Mouse (Mus musculus) urinary bladder, adult 2 months (tissue): Measurements from ENCODE around the gene Fkbp8. TPM values are rescaled to one million over a fixed set of nuclear protein-coding genes. Genes with fewer than 3 reads are reported as not detected.

Source experiments
- DNase-seq: peaks from one replicate; pipeline ENCODE4 v3.0.0; 2022; ENCODE audit warnings: low spot score
- polyA plus RNA-seq: library from polyadenylated mRNA; depleted of rRNA; stranded (reverse); fragments of >200 nt; gene quantifications from 2 replicates; pipeline ENCODE4 v1.2.3, GENCODE M21; 2012; rRNA removed

Gene Fkbp8
- polyA plus RNA-seq, 1 experiment: 366 TPM

DNA sequence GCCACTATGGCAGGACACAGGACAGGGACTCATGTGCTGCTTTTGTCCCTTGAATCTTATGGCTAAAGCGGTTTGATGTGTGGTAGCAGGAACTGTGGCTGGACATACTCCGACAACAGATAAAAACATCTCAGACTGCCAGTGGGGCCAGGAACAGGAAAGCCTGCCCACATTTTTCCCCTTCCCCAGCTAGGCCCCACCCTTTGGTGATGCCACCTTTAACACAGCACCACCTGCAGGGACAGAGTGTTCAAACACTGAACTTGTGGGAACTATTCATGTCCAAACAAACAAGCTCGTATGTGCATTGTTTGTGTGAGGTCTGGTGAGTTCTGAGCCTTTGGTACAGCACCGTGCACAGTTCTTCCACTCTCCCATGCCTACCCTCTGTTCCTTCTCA lies 30.8 kb downstream of the Fkbp8 start:
- no peak for DNase-seq

DNA sequence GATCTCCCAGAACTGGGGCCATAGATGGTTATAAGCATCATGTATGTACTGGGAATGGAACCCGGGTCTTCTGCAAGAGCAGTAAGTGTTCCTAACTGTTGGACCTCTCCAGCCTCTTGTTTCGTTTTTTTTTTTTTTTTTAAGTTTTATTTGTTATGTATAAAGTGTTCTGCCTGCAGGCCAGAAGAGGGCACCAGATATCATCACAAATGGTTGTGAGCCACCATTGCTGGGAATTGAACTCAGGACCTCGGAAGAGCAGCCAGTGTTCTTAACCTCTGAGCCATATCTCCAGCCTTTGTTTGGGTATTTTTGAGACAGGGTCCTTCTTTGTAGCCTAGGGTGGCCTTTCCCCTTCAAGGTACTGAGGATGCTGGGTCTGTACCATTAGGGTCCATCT lies 31.5 kb downstream of the Fkbp8 start:
- DNase-seq: no peak

DNA sequence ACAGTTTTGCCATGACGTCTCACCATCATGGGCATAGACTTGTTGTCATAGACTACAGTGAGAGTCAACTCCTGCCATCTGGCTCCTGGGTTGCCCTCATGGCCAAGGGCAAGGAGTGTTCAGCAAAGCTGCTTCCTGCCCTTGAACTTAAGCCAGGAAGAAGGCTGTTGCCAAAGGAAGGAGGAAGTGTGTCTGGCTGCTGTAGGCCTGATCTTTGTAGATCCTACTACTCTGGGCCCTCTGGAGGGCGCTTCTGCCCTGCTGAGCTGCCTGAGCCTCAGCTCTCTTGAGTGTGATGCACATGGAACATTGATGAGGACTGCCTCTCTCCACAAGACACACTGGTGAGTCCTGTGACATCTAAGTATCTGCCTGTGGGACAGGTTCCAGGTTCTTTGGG lies 32.6 kb downstream of the Fkbp8 start:
- DNase-seq: no peak

DNA sequence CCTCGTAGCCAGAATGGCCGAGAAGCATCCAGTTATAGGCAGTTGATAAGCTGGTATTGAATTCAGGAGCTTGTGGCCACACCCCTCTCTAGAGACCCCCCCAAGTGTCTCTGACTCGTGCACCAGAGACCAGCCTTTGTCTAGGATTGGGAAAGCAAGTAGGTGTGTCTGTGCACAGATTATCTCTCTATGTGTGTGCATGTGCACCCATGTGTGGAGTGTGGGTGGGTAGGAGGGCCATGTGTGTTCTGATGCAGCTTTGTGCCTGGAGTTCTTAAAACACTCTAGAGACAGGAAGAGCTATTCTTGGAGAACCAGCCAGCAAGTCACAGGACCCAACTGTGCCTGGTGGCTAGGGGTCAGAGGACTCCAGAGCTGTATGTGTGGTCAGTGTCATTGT lies 33.0 kb downstream of the Fkbp8 start:
- no peak for DNase-seq

DNA sequence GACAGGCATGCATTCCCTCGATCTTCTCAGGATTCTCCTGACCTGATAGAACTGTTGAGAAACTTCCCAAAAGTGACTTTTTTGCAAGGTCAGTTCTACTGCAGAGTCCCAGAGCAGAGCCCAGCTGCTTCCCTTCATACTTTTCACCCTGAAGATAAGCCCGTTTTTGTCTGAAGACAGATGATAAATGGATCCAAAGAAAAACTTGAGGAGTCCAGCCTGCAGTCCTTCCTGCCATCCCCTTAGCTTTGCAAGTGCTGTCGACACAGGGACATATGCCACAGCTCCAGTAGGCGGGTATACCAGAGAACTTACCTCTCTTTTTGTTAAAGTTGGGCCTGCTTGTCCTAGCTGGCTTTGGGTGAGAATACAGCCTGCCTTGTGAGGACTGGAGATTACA lies 33.8 kb downstream of the Fkbp8 start:
- no peak for DNase-seq

DNA sequence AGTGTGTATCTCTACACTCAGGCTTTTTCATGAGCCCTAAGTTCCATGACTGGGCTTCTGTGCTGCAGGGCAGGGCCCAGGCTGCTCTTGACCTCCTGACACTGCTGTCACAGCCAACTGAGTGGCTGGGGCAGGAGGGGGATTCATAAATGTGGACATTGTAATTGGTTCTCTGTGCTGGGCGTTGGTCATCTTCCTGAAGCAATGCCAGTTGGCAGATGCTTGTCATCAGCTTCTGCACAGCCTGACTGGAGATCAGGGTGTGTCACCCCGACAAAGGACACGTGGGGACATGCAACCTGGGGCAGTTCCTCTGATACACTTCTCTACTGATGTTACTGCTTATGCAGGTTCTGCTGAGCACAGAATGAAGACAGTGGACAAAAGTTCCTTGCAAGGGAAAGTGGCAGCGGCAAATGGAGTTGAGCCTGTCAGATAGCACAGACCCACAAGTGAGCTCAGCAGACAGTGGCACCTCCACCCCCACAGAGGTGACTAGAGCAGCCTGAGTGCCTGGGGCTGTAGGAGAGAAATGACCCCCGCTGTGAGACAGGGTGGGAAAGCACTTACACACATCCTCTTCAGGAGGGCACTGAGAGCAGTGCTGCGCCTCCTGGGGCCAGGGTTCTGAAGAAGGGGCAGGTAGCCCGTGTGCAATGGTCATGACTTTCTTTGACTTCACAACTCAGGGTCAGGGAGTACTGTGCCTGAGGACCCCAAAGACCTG lies 34.4 kb downstream of the Fkbp8 start:
- no peak for DNase-seq

DNA sequence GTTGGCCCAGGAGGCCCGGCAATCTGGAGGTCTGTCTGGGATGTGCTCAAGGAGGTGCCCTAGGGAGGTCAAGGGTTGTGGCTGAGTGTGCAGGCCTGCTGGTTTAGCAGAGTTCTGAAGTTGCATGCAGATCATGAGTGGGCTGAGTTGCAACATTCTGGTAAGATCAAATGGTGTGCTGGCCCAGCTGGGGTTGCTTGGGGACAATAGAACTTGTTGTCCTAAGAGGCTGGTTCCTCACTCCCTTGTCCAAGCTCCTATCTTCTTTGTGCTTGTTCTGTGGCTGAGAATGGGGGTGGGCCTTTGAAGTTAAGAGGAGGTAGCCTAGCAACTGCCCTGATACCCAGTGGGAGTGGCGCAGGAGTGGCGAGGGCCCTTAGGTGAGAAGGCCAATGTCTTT lies 35.3 kb downstream of the Fkbp8 start:
- DNase-seq: no peak

DNA sequence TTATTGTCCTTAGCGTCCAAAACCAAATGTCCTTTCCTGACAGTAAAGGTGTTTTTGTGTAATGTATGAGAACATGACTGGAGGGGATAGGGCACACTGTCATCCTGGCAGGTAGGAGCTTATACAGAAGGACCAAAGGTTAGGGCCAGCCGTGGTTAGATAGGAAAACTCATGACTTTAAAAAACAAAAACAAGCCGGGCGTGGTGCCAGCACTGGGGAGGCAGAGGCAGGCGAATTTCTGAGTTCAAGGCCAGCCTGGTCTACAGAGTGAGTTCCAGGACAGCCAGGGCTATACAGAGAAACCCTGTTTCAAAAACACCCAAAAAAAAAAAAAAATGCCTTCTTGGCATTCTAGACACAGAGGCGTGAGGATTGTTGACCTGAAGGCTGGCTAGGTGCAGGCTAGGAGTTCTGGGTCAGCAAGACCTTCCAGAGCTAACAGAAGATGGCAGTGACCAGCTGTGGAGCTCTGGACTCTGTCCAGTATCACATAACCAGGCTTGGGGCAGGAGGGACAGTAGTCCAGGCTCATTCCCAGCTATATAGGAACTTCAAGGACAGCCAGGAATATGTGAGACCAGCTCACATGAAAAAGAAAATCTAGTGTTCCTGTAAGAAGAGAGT lies 36.4 kb downstream of the Fkbp8 start:
- DNase-seq: no peak

DNA sequence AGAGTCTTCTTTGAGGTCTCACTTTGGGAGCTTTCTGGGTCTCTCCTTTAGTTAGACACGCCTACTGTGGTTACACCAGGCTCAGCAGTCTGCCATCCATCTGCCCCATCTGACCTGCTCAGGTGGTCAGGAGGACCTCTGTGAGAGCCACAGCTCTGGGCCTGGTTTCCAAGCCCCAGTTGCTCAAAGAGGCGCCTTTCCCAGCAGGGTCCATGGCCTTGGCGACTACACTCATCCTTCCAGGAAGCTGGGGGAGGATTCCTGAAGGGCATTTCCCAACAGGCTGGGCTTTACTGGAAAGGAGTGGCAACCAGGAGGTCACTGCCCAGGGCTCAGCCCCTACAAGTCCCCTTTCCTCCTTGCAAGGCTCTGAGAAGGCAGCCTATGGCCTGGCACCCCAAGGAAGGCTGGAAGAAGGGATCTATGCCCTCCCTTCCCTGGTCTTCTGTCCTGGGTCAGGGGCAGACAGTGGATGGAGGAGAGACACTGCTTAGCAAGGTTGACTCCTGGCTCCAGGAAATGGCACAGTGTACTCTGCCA lies 37.2 kb downstream of the Fkbp8 start:
- DNase-seq: no peak

DNA sequence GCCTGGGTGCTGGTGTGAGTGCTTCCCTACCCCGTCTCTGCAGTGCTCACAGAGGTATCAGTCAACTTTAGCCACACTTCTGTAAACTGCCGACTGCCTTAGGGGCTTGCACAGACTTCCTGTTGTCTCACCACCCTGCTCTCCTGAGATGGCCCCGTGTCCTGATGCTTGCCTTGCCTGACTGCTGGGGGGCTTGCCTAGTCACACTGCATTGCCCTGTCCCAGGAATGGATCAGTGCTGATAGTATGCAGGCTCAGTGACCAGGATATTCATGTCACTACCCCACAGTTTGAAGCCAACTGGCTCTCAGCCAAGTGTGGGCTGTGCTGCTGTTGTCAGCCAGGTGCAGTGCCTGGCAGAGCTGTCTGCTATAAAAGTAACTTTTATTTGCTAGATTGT lies 38.0 kb downstream of the Fkbp8 start:
- no peak for DNase-seq

DNA sequence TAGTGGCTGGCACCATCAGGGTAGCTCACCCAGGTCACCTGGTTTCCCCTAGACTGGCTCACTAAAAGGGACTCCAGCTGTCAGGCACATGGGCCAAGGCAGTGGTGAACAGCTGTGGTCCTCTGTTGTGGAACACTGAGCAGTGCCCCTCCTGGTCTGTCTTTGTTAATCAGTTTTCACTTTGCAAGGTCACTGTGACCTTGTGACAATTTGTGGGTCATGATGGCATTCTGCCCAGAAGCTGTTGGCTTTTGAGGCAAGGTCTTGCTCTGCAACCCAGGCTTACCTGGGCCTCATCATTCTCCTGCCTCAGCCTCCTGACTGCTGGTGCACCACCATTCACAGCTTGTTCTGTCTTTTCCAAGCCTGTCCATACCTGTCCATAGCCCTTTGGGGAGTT lies 42.8 kb downstream of the Fkbp8 start:
- no peak for DNase-seq

DNA sequence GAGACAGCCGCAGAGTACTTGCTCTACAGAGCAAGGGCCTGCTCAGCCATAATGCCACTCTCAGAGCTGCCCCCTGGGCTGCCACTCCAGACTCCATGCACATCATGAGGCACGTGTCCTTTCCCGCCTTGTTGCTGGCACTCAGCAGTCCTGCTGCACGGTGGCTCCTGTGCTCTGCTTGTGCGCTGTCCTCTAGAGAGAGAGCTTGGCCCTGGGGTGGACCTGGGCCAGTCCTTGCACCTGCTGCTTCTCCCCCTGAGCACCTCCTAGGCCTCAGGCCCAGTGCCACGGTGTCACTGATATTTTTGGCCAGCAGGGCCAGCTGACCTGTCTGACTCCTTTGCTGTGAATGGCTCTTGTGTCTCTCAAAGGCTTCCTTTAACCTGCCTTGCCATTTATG lies 43.5 kb downstream of the Fkbp8 start:
- no peak for DNase-seq

DNA sequence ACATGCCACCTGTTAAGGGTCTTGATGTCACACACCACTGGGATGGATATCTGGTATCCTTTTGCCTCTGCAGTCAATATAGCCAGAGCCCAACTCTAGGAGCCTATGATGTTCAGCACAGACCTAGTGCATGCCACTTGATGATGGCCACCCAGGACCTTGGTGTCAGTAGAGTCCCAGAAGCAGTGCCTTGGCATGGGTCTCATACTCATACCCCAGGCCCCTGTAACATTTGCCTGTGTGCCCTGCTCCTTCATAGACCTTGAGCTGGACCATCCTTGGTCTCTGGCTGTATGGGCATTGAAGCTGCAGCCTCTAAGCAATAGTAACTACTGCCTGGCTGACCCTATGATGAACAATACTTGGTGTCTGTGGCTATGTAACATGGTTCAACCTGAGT lies 46.8 kb downstream of the Fkbp8 start:
- DNase-seq: no peak

DNA sequence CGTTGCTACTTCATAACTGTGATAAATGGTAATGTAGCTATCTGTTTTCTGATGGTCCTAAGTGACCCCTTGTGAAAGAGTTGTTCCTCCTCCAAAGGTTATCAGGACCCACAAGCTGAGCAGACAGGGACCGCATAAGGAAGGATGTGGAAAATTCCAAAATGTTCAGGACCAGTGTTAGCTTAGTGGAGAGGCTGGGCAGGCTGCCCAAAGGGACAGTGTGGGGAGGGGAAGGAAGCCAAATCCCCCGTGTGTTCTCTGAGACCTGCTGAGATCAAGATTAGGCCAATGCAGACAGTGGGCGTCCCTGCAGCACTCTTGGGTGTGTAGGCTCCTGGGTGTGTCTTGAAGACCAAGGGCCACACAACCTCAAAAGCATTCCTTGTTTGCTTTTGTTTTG lies 47.4 kb downstream of the Fkbp8 start:
- DNase-seq: no peak

DNA sequence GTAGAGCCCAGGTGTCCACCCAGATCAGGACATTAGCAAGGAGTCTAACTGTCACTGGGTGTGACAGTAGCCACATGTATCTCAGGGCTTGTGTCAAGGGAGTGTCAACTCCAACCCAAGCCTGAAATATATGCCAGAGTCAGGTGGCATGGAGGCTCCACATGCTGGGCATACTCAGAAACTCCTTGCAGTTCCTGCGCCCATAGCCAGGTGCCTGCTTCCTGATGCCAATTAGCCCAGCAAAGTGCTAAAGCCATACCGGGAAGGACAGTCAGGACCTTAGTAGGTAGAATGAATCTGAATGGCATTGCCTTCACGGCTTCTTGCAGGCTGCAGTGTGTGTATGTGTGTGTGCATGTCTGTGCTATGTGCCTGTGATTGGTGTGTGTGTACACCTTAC lies 49.7 kb downstream of the Fkbp8 start:
- no peak for DNase-seq

DNA sequence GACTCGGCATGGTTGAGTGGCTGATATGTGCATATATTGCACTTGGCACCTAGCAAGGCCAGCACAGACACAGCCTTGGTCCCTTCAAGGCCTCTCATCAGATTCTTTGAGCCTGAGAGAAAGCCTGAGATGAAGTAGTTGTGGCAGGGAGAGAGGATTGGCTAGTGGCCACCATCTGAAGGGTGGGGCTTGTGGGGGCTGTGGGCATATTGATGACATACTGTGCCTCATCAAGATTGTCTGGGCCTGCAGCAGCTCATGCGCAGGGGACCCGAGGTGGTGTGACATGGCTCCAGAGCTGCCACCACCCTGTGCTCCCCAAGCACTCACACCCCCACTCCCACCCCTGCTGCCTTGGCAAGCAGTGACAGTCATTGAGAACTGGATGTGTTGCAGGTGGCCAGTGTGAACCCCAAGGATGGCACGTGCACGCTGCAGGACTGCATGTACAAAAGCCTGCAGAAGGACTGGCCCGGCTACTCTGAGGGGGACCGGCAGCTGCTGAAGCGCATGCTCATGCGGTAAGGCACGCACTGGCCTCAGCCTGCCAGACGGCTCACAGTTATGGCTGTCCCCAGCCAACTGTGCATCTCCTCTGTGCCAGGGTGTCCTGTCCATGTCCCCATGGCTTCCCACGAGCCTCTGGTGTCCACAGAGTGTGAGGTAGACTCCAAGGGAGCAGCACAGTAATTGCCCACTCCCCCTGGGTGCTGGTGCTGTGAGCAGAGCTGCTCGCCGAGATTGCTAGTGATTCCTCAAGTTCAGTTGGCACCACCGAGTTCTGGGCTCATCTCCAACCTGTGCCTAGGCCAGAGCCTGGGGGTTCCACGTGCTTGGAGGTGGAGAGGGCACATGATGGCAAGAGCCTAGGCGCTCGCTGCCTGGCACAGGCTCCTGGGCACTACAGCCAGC lies 56.2 kb downstream of the Fkbp8 start:
- no peak for DNase-seq

DNA sequence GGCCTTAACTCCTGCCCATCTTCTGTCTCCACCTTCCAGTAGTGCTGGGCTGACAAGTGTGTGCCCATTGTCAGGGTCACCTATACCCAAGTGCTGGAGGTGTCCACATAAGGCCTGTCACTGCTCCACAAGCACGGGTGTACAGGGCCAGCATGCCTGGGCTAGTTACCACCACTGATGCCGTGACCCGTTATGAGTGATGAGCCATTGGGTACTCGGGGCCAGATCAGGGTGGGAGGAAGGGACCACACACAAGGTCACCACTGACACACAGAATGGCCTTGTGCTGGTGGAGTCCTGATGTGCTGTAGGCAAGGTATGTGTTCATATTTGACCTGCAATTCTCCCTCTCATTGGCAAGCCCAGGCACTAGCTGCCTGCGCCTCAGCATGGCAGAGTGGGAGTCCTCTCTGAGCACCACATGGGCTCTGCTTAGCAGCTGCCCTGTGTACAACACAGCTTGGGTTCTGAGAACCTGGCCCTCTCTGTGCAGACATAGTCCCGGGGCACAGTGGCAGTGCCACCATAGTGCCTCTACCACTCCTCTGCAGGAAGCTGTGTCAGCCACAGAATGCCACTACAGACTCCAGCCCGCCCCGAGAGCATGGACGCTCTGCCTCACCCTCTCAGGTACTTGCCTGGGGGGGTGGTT lies 57.2 kb downstream of the Fkbp8 start:
- no peak for DNase-seq

Other genes with a start within 250 kb of the Fkbp8 start
- 34.4 and 37.9 TPM in 2 replicates for gene Homer3, start 244.9 kb upstream of the Fkbp8 start, polyA plus RNA-seq
- 35.1 and 35.2 TPM in 2 replicates for gene Ddx49, start 225.2 kb upstream of the Fkbp8 start, polyA plus RNA-seq
- gene Cope, start 225.2 kb upstream of the Fkbp8 start, polyA plus RNA-seq: 211 and 264 TPM in 2 replicates
- gene Cers1, start 211.9 kb upstream of the Fkbp8 start, polyA plus RNA-seq: 1.3 and 2.1 TPM in 2 replicates
- 0.74 and 1.3 TPM in 2 replicates for gene Gdf1, start 197.9 kb upstream of the Fkbp8 start, polyA plus RNA-seq
- 16.4 and 30.5 TPM in 2 replicates for gene Upf1, start 174.4 kb upstream of the Fkbp8 start, polyA plus RNA-seq
- 0.22 and 0.23 TPM in 2 replicates for gene Comp, start 154.2 kb upstream of the Fkbp8 start, polyA plus RNA-seq
- 7.9 and 11.7 TPM in 2 replicates for gene Crtc1, start 88.1 kb upstream of the Fkbp8 start, polyA plus RNA-seq
- 34.7 and 36.9 TPM in 2 replicates for gene Klhl26, start 50.8 kb upstream of the Fkbp8 start, polyA plus RNA-seq
- 0.08 and 0.28 TPM in 2 replicates for gene Tmem59l, start 40.4 kb upstream of the Fkbp8 start, polyA plus RNA-seq
- gene Crlf1, start 34.6 kb upstream of the Fkbp8 start, polyA plus RNA-seq: 0.40 and 0.41 TPM in 2 replicates
- gene Rex1bd, start 21.0 kb upstream of the Fkbp8 start, polyA plus RNA-seq: 119 and 129 TPM in 2 replicates
- gene Uba52, start 16.9 kb upstream of the Fkbp8 start, polyA plus RNA-seq: 881 and 1,275 TPM in 2 replicates
- gene Kxd1, start 232 bp downstream of the Fkbp8 start, polyA plus RNA-seq: 73.9 and 74.2 TPM in 2 replicates
- 21.3 and 26.9 TPM in 2 replicates for gene Ell, start 11.7 kb downstream of the Fkbp8 start, polyA plus RNA-seq
- gene Isyna1, start 66.6 kb downstream of the Fkbp8 start, polyA plus RNA-seq: 37.9 and 49.6 TPM in 2 replicates
- 73.5 and 74.6 TPM in 2 replicates for gene Ssbp4, start 81.1 kb downstream of the Fkbp8 start, polyA plus RNA-seq
- gene Lrrc25, start 88.4 kb downstream of the Fkbp8 start, polyA plus RNA-seq: 5.2 and 6.2 TPM in 2 replicates
- 0.84 and 1.1 TPM in 2 replicates for gene Gdf15, start 104.7 kb downstream of the Fkbp8 start, polyA plus RNA-seq
- gene Pgpep1, start 132.7 kb downstream of the Fkbp8 start, polyA plus RNA-seq: 19.2 and 20.6 TPM in 2 replicates
- 97.8 and 99.4 TPM in 2 replicates for gene Lsm4, start 145.5 kb downstream of the Fkbp8 start, polyA plus RNA-seq
- gene Jund, start 171.2 kb downstream of the Fkbp8 start, polyA plus RNA-seq: 132 and 153 TPM in 2 replicates
- gene Iqcn, start 175.7 kb downstream of the Fkbp8 start, polyA plus RNA-seq: not detected in 2 replicates
- 0.46 and 0.56 TPM in 2 replicates for gene Gm3336, start 190.8 kb downstream of the Fkbp8 start, polyA plus RNA-seq
- 0.54 and 0.59 TPM in 2 replicates for gene Pde4c, start 196.0 kb downstream of the Fkbp8 start, polyA plus RNA-seq
- gene Rab3a, start 227.0 kb downstream of the Fkbp8 start, polyA plus RNA-seq: 34.1 and 35.3 TPM in 2 replicates
- gene Mpv17l2, start 233.2 kb downstream of the Fkbp8 start, polyA plus RNA-seq: 38.2 and 41.9 TPM in 2 replicates
- 57.3 and 66.0 TPM in 2 replicates for gene Pik3r2, start 249.0 kb downstream of the Fkbp8 start, polyA plus RNA-seq